ENCODE assay signal across 8 mouse cellular contexts in genomic region chr13:41345756-41346155, GRCm38 (mm10).
DNase-seq lines count a peak whose midpoint lies in the region; ATAC-seq lines count a peak whose summit lies in the region.

No protein-coding gene starts in this region.

- H3K4me1 ChIP-seq in forebrain, embryonic 11.5 days (replicated peaks; ENCODE audit: control insufficient read depth, insufficient read depth, low read length) = no peaks in the 10 kb centered on the region
- H3K4me1 ChIP-seq in forebrain, embryonic 16.5 days (replicated peaks; ENCODE audit: control insufficient read depth, insufficient read depth, low read length) = peaks cover 12% of the 10 kb centered on the region

- H3K36me3 ChIP-seq in forebrain, embryonic 11.5 days (ENCODE audit: control insufficient read depth, insufficient read depth, low read length) = no peaks in the 10 kb centered on the region
- no peaks in the 10 kb centered on the region for H3K36me3 ChIP-seq in forebrain, embryonic 16.5 days (ENCODE audit: control insufficient read depth, insufficient read depth)

- H3K27me3 ChIP-seq in forebrain, embryonic 11.5 days (ENCODE audit: control insufficient read depth, insufficient read depth, low read length) = no peaks in the 10 kb centered on the region
- H3K27me3 ChIP-seq in forebrain, embryonic 16.5 days (replicated peaks; ENCODE audit: control insufficient read depth, insufficient read depth, low read length) = no peaks in the 10 kb centered on the region

- H3K4me3 ChIP-seq in forebrain, embryonic 11.5 days (ENCODE audit: low read depth, low read length) = no peak overlapping the region
- no peak overlapping the region for H3K4me3 ChIP-seq in forebrain, embryonic 16.5 days (replicated peaks; ENCODE audit: low read length)

- no peak overlapping the region for H3K4me2 ChIP-seq in forebrain, embryonic 11.5 days (ENCODE audit: low read depth, low read length, severe bottlenecking)
- H3K4me2 ChIP-seq in forebrain, embryonic 16.5 days (ENCODE audit: low read length) = no peak overlapping the region

- no peak overlapping the region for H3K27ac ChIP-seq in forebrain, embryonic 11.5 days (ENCODE audit: low read depth, low read length)
- no peak overlapping the region for H3K27ac ChIP-seq in forebrain, embryonic 16.5 days (ENCODE audit: low read length)

- intact Hi-C loops in heart, postnatal 14 days (cut with DNase I) = no loop called here

- no peaks in the 10 kb centered on the region for H3K9me3 ChIP-seq in forebrain, embryonic 11.5 days (ENCODE audit: control insufficient read depth, low read length)
- no peaks in the 10 kb centered on the region for H3K9me3 ChIP-seq in forebrain, embryonic 16.5 days (ENCODE audit: control insufficient read depth, low read length)

- ATAC-seq in forebrain, embryonic 11.5 days (replicated peaks; ENCODE audit: low FRiP score) = no peak
- ATAC-seq in forebrain, embryonic 16.5 days = no peak
- ATAC-seq in neutrophil, adult 5-6 weeks (ENCODE audit: extremely low read depth, insufficient number of reproducible peaks, low FRiP score, poor library complexity, severe bottlenecking) = peak; percentile 52; the same call in 1 of the 2 replicates

- 93% methylated on average over 7 of the region's 7 CpGs for WGBS in forebrain, embryonic 11.5 days
- WGBS in forebrain, embryonic 16.5 days = 75% methylated on average over 7 of the region's 7 CpGs

- peak; percentile 30 for DNase-seq in forebrain, embryonic 11.5 days (ENCODE audit: low spot score)
- peak; percentile 34 to 45 for DNase-seq in heart, postnatal 14 days
- peak; percentile 32 for DNase-seq in kidney, postnatal 10 days
- DNase-seq in urinary bladder, postnatal 14 days (ENCODE audit: low spot score) = no peak
- DNase-seq in left cerebral cortex, adult 9 months (ENCODE audit: low spot score in 2 of 2) = no peak
- no peak for DNase-seq in urinary bladder, postnatal 36 days (ENCODE audit: low spot score in 2 of 2)

- H3K9ac ChIP-seq in forebrain, embryonic 11.5 days (ENCODE audit: low read length) = no peak overlapping the region
- no peak overlapping the region for H3K9ac ChIP-seq in forebrain, embryonic 16.5 days (replicated peaks; ENCODE audit: low read depth, low read length)

Comparison
In these comparisons a context has a peak if more than half of its experiments do, and no peak if none do; other contexts are left out.
1. DNase-seq: peak in forebrain, embryonic 11.5 days (single experiment), heart, postnatal 14 days (2 of 2) and kidney, postnatal 10 days (single experiment); none in urinary bladder, postnatal 14 days (single experiment), left cerebral cortex, adult 9 months (0 of 2) and urinary bladder, postnatal 36 days (0 of 2).